Comparison of ENCODE assay signal across 23 mouse cellular contexts in genomic region chr2:62489832-62490231, GRCm38 (mm10). TPM values are rescaled to one million over a fixed set of nuclear protein-coding genes. Genes with fewer than 3 reads are reported as not detected.
"Had no signal": no experiment of that assay in that cellular context is flagged by ENCODE, and none has a peak within 500 bp of the region (broad histone marks: within the 10 kb centered on the region; RNA-seq: fewer than 3 reads in every experiment).

No protein-coding gene starts in this region.

- H3K4me1 ChIP-seq: lung, embryonic 15.5 days; megakaryocyte, embryonic 14.5 days; midbrain, embryonic 13.5 days; midbrain, embryonic 15.5 days; neural tube, embryonic 12.5 days; stomach, embryonic 15.5 days had no signal

- DNase-seq: lung, adult 2 months; lung, postnatal 14 days; lung, postnatal 36 days; right cerebral cortex, postnatal 14 days; thymus, adult 2 months; thymus, postnatal 25 days; thymus, postnatal 4 days had no signal

- H3K27me3 ChIP-seq: lung, embryonic 15.5 days; megakaryocyte, embryonic 14.5 days; midbrain, embryonic 13.5 days; midbrain, embryonic 15.5 days; neural tube, embryonic 12.5 days; stomach, embryonic 15.5 days had no signal

- H3K36me3 ChIP-seq: lung, embryonic 15.5 days; midbrain, embryonic 13.5 days; midbrain, embryonic 15.5 days; neural tube, embryonic 12.5 days; stomach, embryonic 15.5 days had no signal

- H3K9me3 ChIP-seq: lung, embryonic 15.5 days; megakaryocyte, embryonic 14.5 days; midbrain, embryonic 13.5 days; midbrain, embryonic 15.5 days; neural tube, embryonic 12.5 days; stomach, embryonic 15.5 days had no signal

- ATAC-seq: lung, postnatal 0 days; midbrain, embryonic 13.5 days; midbrain, embryonic 15.5 days had no signal

- H3K4me3 ChIP-seq: lung, embryonic 15.5 days; megakaryocyte, embryonic 14.5 days; midbrain, embryonic 13.5 days; midbrain, embryonic 15.5 days; neural tube, embryonic 12.5 days; stomach, embryonic 15.5 days had no signal

RNA-seq across cellular contexts. Expression of gene Gcg, which starts 6.4 kb away (rescaled TPM):
- total RNA-seq: megakaryocyte progenitor cell, adult 5-6 weeks; midbrain, postnatal 0 days; monocyte, adult 5-6 weeks; neutrophil, adult 5-6 weeks had no signal
- polyA plus RNA-seq: lung, adult 2 months; lung, postnatal 0 days; macrophage; midbrain, embryonic 11.5 days; neural tube, embryonic 12.5 days; spleen, adult 2 months; testis, adult 2 months; urinary bladder, adult 2 months had no signal
